Mouse (Mus musculus): ENCODE results near the gene Pbx3.

The Pbx3 gene

GRCm38 (mm10) chr2:34284239-34284638 is 88.7 kb downstream of the Pbx3 start:
- no peak for DNase-seq

GRCm38 (mm10) chr2:34280996-34281395 is 91.9 kb downstream of the Pbx3 start:
- no peak for DNase-seq

DNA sequence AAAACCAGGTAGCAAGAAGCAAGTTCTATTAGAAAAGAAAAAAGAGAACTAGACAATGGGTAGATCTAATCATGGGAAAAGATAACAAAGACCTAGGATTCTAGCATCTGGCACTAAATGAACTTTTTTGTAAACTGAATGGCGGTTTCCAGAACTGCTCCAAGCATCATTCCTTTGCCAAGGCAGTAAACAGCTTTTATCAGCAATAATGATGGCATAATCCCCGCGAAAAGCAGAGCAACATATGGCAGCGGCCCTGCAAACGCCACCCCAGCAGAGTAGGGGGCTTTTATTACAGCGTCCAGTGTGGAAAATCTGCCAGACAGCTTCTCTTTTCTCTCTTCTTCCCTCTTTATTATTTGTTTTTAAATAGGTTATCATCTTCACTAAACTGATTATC is 93.2 kb downstream of the Pbx3 start:
- DNase-seq: no peak

DNA sequence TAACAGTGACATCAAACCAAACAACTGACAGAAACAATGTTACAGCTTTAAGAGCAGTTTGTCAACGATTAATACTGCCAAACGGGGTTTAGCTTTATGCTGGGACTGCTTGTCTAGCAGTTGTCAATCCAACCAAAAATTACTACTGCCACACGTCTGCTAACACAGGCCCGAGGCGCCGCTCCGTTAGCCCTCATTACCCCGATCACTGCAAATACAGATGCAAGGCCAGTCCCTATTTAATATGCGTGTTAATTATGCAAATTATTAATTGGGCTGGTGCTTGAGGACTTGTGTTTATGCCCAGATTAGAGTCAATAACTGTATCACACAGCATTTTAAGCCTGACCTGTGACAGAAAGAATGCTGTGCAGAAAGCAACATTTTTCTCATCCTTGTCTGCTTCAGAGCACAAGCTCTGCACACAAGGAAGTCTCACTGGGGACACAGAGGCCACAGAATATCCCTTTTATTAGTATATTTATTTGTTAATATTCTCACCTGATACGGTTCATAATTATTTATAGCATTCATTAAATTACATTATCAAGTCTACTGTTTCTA is 97.2 kb downstream of the Pbx3 start:
- DNase-seq: no peak

DNA sequence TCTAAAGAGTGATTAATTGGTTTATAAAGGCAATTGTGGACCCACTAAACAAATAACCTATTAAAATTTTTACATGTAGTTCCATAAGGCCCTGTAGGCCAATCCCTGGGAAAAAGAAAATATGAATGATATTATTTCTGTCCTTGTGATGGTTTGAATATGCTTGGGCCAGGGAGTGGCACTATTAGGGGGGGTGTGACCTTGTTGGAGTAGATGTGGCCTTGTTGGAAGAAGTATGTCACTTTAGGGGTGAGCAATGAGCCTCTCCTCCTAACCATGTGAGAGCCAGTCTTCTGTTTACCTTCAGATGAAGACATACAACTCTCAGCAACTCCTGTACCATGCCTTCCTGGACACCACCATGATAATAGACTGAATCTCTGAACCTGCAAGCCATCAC is 110.9 kb downstream of the Pbx3 start:
- no peak for DNase-seq

- DNase-seq: no peak
Observed at GRCm38 (mm10) chr2:34260653-34261076, 112.3 kb downstream of the Pbx3 start.

DNA sequence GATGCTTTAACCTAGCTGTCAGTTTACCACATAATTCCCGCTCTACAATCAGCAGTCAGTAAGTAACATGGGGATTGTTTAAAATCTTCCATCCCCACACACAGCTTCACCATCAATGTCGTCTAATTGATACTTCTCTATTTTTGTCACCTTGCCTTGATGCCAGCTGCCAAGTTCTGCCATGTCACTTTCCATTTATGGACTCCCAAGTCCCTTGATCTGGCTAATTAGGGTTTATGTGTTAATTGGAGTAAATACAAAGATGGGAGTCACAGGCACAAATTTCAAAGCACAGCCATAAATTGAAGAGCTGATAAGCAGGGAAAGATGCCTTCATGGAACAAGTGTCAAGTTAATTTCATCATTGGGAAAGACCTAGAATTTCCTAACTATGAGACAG is 114.7 kb downstream of the Pbx3 start:
- DNase-seq: no peak

DNA sequence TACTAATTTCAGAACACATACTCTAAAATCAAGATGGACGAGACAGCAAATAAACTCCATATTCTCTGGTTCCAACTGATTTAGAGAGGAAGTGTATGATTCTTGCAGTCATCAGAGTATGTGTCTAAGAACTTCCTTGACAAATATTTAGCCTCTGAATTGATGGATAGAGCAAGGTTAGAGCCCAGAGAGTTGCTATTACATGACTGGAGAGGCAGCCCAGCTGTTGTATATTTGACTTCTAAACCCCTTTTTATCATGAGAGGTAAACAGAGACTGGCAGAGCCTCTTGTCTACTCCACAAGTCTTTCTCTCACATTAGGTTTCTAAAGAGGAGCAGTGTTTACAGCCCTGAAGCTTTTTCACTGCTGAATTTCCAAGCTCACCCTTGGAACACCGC is 115.3 kb downstream of the Pbx3 start:
- no peak for DNase-seq

DNA sequence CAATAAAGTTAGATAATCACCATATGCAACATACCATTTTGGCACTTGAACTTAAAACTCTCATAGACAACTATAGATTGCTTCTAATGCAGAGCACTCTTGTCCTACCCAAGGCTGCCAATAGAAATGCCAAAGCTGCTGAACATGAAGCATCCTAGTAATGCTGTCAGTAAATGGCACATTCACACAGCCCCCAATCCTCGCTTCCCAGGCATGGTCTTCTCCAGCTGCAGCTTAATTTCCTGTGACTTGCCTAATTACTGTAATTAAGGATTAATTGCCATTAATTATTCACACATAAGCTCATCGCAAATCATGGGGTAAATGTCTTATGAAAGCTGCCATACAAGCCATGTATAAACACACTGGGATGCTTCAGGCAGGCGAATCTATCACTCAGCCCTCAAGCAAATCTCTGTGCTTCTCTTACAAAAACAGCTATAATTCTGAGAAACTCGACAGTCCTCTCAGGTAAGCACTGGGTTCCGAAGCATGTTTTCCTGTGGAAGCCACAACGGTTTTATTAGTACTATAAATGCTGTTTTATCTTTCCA is 116.9 kb downstream of the Pbx3 start:
- no peak for DNase-seq

- DNase-seq: no peak
Observed at GRCm38 (mm10) chr2:34253627-34254026, 119.3 kb downstream of the Pbx3 start.

- no peak for DNase-seq
Observed at GRCm38 (mm10) chr2:34253111-34253510, 119.8 kb downstream of the Pbx3 start.

DNA sequence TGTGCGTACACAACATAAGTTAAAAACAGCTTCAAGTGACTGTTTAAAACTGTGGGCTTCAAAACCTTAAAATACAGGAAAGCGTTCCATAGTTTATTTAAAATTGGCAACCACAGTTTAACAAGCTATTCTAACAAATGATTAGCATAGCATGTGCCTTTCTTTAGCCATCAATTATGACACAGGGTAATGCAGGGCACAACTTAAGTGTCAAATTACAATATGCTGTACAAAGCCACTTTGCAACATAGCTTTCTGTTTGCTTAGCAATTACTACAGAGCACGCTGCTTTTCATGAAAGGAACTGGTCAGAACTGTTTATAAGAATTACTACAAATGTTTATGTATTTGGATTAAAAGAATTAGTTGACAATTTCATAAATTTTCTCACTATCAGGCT is 120.7 kb downstream of the Pbx3 start:
- no peak for DNase-seq

- no peak for DNase-seq
Observed at GRCm38 (mm10) chr2:34249961-34250658, 122.8 kb downstream of the Pbx3 start.

- DNase-seq: peak; percentile 7
Observed at GRCm38 (mm10) chr2:34249141-34249960, 123.6 kb downstream of the Pbx3 start.

GRCm38 (mm10) chr2:34240885-34241284 is 132.1 kb downstream of the Pbx3 start:
- DNase-seq: no peak

- no peak for DNase-seq
Observed at GRCm38 (mm10) chr2:34239315-34239858, 133.6 kb downstream of the Pbx3 start.

DNA sequence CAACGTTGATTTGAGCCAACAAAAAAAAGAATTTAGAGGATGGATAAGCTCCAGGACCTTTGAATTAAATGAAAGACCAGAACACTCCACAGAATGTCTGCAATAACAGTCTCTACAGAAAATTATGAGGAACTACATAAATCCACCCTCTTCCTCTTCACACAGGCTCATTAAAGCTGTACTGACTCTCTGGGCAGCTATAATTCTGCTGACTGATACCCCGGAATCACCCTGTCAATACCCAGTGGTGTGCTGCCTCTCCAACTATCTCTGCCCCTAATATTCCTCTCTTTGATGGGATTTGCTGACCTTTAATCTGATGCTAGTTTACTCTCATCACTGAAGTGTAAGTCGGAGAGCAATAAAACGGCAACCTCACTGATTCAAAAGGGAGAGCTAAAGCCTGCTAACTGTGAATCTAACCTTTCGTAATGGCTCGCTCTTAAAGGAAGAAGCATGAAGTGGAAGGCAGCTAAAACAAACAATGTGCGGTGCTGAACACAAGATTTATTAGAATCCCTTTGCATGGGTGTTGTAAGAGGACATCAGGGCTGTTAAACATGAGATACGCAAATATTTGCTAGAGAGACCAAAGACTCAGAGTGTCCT is 137.4 kb downstream of the Pbx3 start:
- DNase-seq: no peak

DNA sequence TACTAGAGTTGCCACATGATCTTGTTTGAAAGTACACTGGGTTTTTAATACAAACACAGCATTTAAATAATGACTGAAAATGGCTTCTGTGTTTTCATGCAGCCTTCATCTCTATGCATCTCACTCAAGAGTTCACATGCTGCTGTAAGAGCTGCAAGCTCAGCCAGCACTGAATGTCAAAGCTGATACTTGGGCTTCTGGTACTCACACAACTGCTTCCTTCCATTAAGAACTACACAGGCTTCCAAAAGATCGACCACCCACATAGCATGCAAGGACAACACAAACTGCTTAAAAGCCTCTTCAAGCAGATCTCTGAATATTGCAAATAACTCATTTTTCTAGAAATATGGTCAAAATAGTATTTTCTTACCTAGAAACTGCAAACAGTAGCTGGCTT is 138.7 kb downstream of the Pbx3 start:
- no peak for DNase-seq

DNA sequence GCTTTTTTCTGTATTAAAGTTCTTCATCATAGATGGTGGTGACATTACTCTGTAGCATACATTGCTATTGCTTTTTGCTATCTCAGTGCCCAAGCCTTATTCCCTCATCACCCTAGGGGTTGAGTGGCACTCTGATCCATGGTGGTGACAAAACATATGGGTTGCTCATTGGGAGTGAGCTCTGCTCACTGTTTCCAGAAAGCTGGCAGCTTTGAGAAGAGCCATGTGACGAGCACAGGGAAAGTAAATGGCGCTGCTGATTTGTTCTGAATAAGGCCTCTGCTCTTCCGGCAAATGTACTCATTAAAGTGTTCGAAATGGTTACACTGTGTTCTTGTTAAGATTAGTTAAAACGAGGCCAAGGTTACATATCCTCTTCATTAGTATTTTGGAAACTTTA is 139.7 kb downstream of the Pbx3 start:
- no peak for DNase-seq

- no peak for DNase-seq
Observed at GRCm38 (mm10) chr2:34227688-34228087, 145.3 kb downstream of the Pbx3 start.

DNA sequence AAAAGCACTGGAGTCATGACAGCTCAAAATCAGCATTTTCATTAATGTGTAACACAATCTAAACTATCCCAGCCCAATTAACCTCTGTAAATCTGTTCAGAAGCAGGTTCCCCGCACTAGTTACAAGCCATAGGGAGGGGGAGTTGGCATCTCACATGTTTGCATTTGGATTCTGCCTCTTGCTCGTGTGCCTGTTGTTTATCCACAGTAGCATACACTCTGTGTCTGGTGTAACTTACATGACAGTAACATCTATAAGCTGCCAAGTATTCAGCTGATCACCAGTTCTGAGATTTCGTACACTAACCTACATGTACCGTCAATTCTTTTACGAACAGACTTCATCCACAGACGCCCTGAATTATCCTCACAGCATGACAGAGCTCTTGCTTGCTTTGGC is 147.5 kb downstream of the Pbx3 start:
- DNase-seq: no peak

- no peak for DNase-seq
Observed at GRCm38 (mm10) chr2:34221477-34221876, 151.5 kb downstream of the Pbx3 start.

- no peak for DNase-seq
Observed at GRCm38 (mm10) chr2:34219150-34219549, 153.8 kb downstream of the Pbx3 start.

All from thymus, postnatal 14 days (tissue).